In genomic region chr6:118845180-118845579, GRCm38 (mm10) we compare ENCODE assay signal across 16 mouse cellular contexts.
DNase-seq lines count a peak whose midpoint lies in the region; ATAC-seq and TF ChIP-seq lines count a peak whose summit lies in the region.
"Had no signal": no experiment of that assay in that cellular context is flagged by ENCODE, and none has a peak within 500 bp of the region (broad histone marks: within the 10 kb centered on the region; RNA-seq: fewer than 3 reads in every experiment).

No protein-coding gene starts in this region.

- H3K27me3 ChIP-seq in forebrain, embryonic 13.5 days: no peaks in the 10 kb centered on the region
- no peaks in the 10 kb centered on the region for H3K27me3 ChIP-seq in forebrain, embryonic 11.5 days (ENCODE audit: control insufficient read depth, insufficient read depth, low read length)
- H3K27me3 ChIP-seq in liver, postnatal 0 days (ENCODE audit: insufficient read depth, low read length): no peaks in the 10 kb centered on the region
- no peaks in the 10 kb centered on the region for H3K27me3 ChIP-seq in liver, embryonic 11.5 days (replicated peaks; ENCODE audit: control insufficient read depth, insufficient read depth, low read length)
- H3K27me3 ChIP-seq in forebrain, embryonic 15.5 days: no peaks in the 10 kb centered on the region
- H3K27me3 ChIP-seq: embryonic facial prominence, embryonic 12.5 days; heart, embryonic 15.5 days had no signal

- no peaks in the 10 kb centered on the region for H3K36me3 ChIP-seq in forebrain, embryonic 13.5 days (ENCODE audit: poor library complexity, severe bottlenecking)
- H3K36me3 ChIP-seq in forebrain, embryonic 11.5 days (ENCODE audit: control insufficient read depth, insufficient read depth, low read length): no peaks in the 10 kb centered on the region
- H3K36me3 ChIP-seq in liver, postnatal 0 days (replicated peaks; ENCODE audit: insufficient read depth, low read length): no peaks in the 10 kb centered on the region
- no peaks in the 10 kb centered on the region for H3K36me3 ChIP-seq in liver, embryonic 11.5 days (ENCODE audit: control insufficient read depth, insufficient read depth, low read length)
- no peaks in the 10 kb centered on the region for H3K36me3 ChIP-seq in forebrain, embryonic 15.5 days
- H3K36me3 ChIP-seq: embryonic facial prominence, embryonic 12.5 days; heart, embryonic 15.5 days had no signal

- TF ChIP-seq EP300 in liver, postnatal 0 days (IDR thresholded peaks at IDR 0.05; ENCODE audit: low read depth): peak; percentile 68; the same call in 1 of the 2 replicates

- H3K4me1 ChIP-seq in forebrain, embryonic 13.5 days: peaks cover 40% of the 10 kb centered on the region
- peaks cover 9% of the 10 kb centered on the region for H3K4me1 ChIP-seq in forebrain, embryonic 11.5 days (replicated peaks; ENCODE audit: control insufficient read depth, insufficient read depth, low read length)
- H3K4me1 ChIP-seq in liver, postnatal 0 days (ENCODE audit: insufficient read depth): peaks cover 6% of the 10 kb centered on the region; the same call in 1 of the 2 replicates
- H3K4me1 ChIP-seq in liver, embryonic 11.5 days (replicated peaks; ENCODE audit: control insufficient read depth, insufficient read depth, low read length): peaks cover 9% of the 10 kb centered on the region
- H3K4me1 ChIP-seq in forebrain, embryonic 15.5 days: peaks cover 53% of the 10 kb centered on the region

- no peak overlapping the region for H3K4me2 ChIP-seq in forebrain, embryonic 13.5 days
- no peak overlapping the region for H3K4me2 ChIP-seq in forebrain, embryonic 11.5 days (ENCODE audit: low read depth, low read length, severe bottlenecking)
- H3K4me2 ChIP-seq in liver, postnatal 0 days (ENCODE audit: low read depth, low read length): no peak overlapping the region
- no peak overlapping the region for H3K4me2 ChIP-seq in liver, embryonic 11.5 days
- H3K4me2 ChIP-seq in forebrain, embryonic 15.5 days (replicated peaks): no peak overlapping the region
- H3K4me2 ChIP-seq: embryonic facial prominence, embryonic 12.5 days; heart, embryonic 11.5 days; heart, embryonic 15.5 days; hindbrain, embryonic 14.5 days had no signal

- no peak for ATAC-seq in forebrain, embryonic 13.5 days
- no peak for ATAC-seq in forebrain, embryonic 11.5 days (replicated peaks; ENCODE audit: low FRiP score)
- peak; percentile 43; the same call in 1 of the 2 replicates for ATAC-seq in liver, postnatal 0 days
- ATAC-seq in liver, embryonic 11.5 days (replicated peaks; ENCODE audit: low FRiP score): no peak
- no peak for ATAC-seq in forebrain, embryonic 15.5 days (replicated peaks)
- ATAC-seq in megakaryocyte-erythroid progenitor cell, adult 5-6 weeks (replicated peaks; ENCODE audit: low FRiP score, low TSS enrichment, poor library complexity, severe bottlenecking): peak; percentile 44

- DNase-seq in forebrain, embryonic 11.5 days (ENCODE audit: low spot score): no peak
- DNase-seq in liver, postnatal 0 days: no peak
- no peak for DNase-seq in liver, embryonic 11.5 days (ENCODE audit: low spot score)
- no peak for DNase-seq in heart, adult 9 months (ENCODE audit: low spot score in 2 of 2)
- no peak for DNase-seq in lung, postnatal 14 days
- DNase-seq: adrenal gland, adult 2 months; adrenal gland, postnatal 25 days; cerebellum, adult 8-10 months; gastrocnemius, postnatal 36 days had no signal

- WGBS in forebrain, embryonic 13.5 days: 68% methylated on average over 6 of the region's 6 CpGs
- 73% methylated on average over 6 of the region's 6 CpGs for WGBS in forebrain, embryonic 11.5 days
- WGBS in liver, postnatal 0 days (ENCODE audit: insufficient replicate concordance): 52% methylated on average over 6 of the region's 6 CpGs
- 67% methylated on average over 6 of the region's 6 CpGs for WGBS in liver, embryonic 11.5 days
- 62% methylated on average over 6 of the region's 6 CpGs for WGBS in forebrain, embryonic 15.5 days

- no peak overlapping the region for H3K4me3 ChIP-seq in forebrain, embryonic 13.5 days
- no peak overlapping the region for H3K4me3 ChIP-seq in forebrain, embryonic 11.5 days (ENCODE audit: low read depth, low read length)
- H3K4me3 ChIP-seq in liver, postnatal 0 days (ENCODE audit: low read depth, low read length): no peak overlapping the region
- no peak overlapping the region for H3K4me3 ChIP-seq in liver, embryonic 11.5 days (ENCODE audit: low read depth, low read length)
- H3K4me3 ChIP-seq in forebrain, embryonic 15.5 days: no peak overlapping the region
- H3K4me3 ChIP-seq: embryonic facial prominence, embryonic 12.5 days; heart, embryonic 15.5 days had no signal

- H3K9ac ChIP-seq in forebrain, embryonic 13.5 days: no peak overlapping the region
- no peak overlapping the region for H3K9ac ChIP-seq in forebrain, embryonic 11.5 days (ENCODE audit: low read length)
- no peak overlapping the region for H3K9ac ChIP-seq in liver, postnatal 0 days (replicated peaks)
- H3K9ac ChIP-seq in liver, embryonic 11.5 days (ENCODE audit: low read depth, low read length): no peak overlapping the region
- no peak overlapping the region for H3K9ac ChIP-seq in forebrain, embryonic 15.5 days (replicated peaks)
- H3K9ac ChIP-seq: embryonic facial prominence, embryonic 12.5 days; heart, embryonic 15.5 days; hindbrain, embryonic 14.5 days had no signal

- no peaks in the 10 kb centered on the region for H3K9me3 ChIP-seq in forebrain, embryonic 13.5 days (replicated peaks)
- no peaks in the 10 kb centered on the region for H3K9me3 ChIP-seq in forebrain, embryonic 11.5 days (ENCODE audit: control insufficient read depth, low read length)
- H3K9me3 ChIP-seq in liver, postnatal 0 days (ENCODE audit: low read length): no peaks in the 10 kb centered on the region
- H3K9me3 ChIP-seq in liver, embryonic 11.5 days (ENCODE audit: control insufficient read depth, low read length): no peaks in the 10 kb centered on the region
- H3K9me3 ChIP-seq in forebrain, embryonic 15.5 days: no peaks in the 10 kb centered on the region
- H3K9me3 ChIP-seq: embryonic facial prominence, embryonic 12.5 days; heart, embryonic 15.5 days had no signal

- no peak for TF ChIP-seq CTCF in liver, postnatal 0 days (IDR thresholded peaks at IDR 0.05; ENCODE audit: low read depth)

- H3K27ac ChIP-seq in forebrain, embryonic 13.5 days: peak overlapping the region; percentile 66
- no peak overlapping the region for H3K27ac ChIP-seq in forebrain, embryonic 11.5 days (ENCODE audit: low read depth, low read length)
- H3K27ac ChIP-seq in liver, postnatal 0 days (ENCODE audit: low read depth): no peak overlapping the region
- no peak overlapping the region for H3K27ac ChIP-seq in liver, embryonic 11.5 days (ENCODE audit: low read depth, low read length)
- peak overlapping the region; percentile 63 for H3K27ac ChIP-seq in forebrain, embryonic 15.5 days (replicated peaks)
- H3K27ac ChIP-seq: embryonic facial prominence, embryonic 12.5 days; heart, embryonic 15.5 days; hindbrain, embryonic 14.5 days had no signal

Comparison
In these comparisons a context has a peak if more than half of its experiments do, and no peak if none do; other contexts are left out.
1. ATAC-seq: peak in liver, postnatal 0 days (single experiment) and megakaryocyte-erythroid progenitor cell, adult 5-6 weeks (single experiment); none in forebrain, embryonic 13.5 days (single experiment), forebrain, embryonic 11.5 days (single experiment), liver, embryonic 11.5 days (single experiment) and forebrain, embryonic 15.5 days (single experiment).
2. H3K27ac ChIP-seq: peak in forebrain, embryonic 13.5 days (single experiment) and forebrain, embryonic 15.5 days (single experiment); none in forebrain, embryonic 11.5 days (single experiment), liver, postnatal 0 days (single experiment) and liver, embryonic 11.5 days (single experiment).